Mouse (Mus musculus): Measurements from ENCODE around the gene Limch1. TPM values are rescaled to one million over a fixed set of nuclear protein-coding genes. Genes with fewer than 3 reads are reported as not detected.
A peak's percentile ranks its signal among the peaks of the same experiment; 100 is the strongest.

Limch1 gene
- total and polyA plus RNA-seq, 2 experiments = 0.13 to 0.55 TPM

GRCm38 (mm10) chr5:66918316-66919305 lies 173.0 kb downstream of the Limch1 start:
- H3K4me1 ChIP-seq (ENCODE audit: control insufficient read depth, insufficient read depth, low read length) = no peaks in the 10 kb centered on the region; the same call in 1 of the 2 replicates
- H3K27me3 ChIP-seq (ENCODE audit: control insufficient read depth, insufficient read depth, low read length) = no peaks in the 10 kb centered on the region
- no peak overlapping the region for H3K4me3 ChIP-seq (ENCODE audit: insufficient read depth, low read depth, low read length)
- no peak overlapping the region for H3K9ac ChIP-seq (ENCODE audit: low read depth, low read length)
- H3K36me3 ChIP-seq (ENCODE audit: control insufficient read depth, insufficient read depth, low read length) = no peaks in the 10 kb centered on the region
- no peak for TF ChIP-seq CTCF (IDR thresholded peaks at IDR 0.05; ENCODE audit: low read depth, low read length)
- TF ChIP-seq POLR2A (IDR thresholded peaks at IDR 0.05; ENCODE audit: extremely low read depth, insufficient read depth, low read length) = no peak
- H3K27ac ChIP-seq (replicated peaks; ENCODE audit: insufficient read depth, low read depth, low read length) = no peak overlapping the region
- H3K79me2 ChIP-seq (ENCODE audit: control insufficient read depth, insufficient read depth, low read length) = no peaks in the 10 kb centered on the region
- 83% methylated on average over 11 of the region's 11 CpGs for WGBS
- DNase-seq (ENCODE audit: extremely low read depth, low read depth, low spot score) = no peak

GRCm38 (mm10) chr5:66922582-66922981 lies 177.0 kb downstream of the Limch1 start:
- TF ChIP-seq POLR2A (IDR thresholded peaks at IDR 0.05; ENCODE audit: extremely low read depth, insufficient read depth, low read length) = no peak
- no peak for TF ChIP-seq CTCF (IDR thresholded peaks at IDR 0.05; ENCODE audit: low read depth, low read length)
- no peaks in the 10 kb centered on the region for H3K79me2 ChIP-seq (ENCODE audit: control insufficient read depth, insufficient read depth, low read length)
- no peak overlapping the region for H3K4me3 ChIP-seq (ENCODE audit: insufficient read depth, low read depth, low read length)
- 49% methylated on average over 5 of the region's 5 CpGs for WGBS
- no peak overlapping the region for H3K27ac ChIP-seq (replicated peaks; ENCODE audit: insufficient read depth, low read depth, low read length)
- H3K36me3 ChIP-seq (ENCODE audit: control insufficient read depth, insufficient read depth, low read length) = no peaks in the 10 kb centered on the region
- no peaks in the 10 kb centered on the region; the same call in 1 of the 2 replicates for H3K4me1 ChIP-seq (ENCODE audit: control insufficient read depth, insufficient read depth, low read length)
- peak; percentile 40 for DNase-seq (ENCODE audit: extremely low read depth, low read depth, low spot score)
- H3K9ac ChIP-seq (ENCODE audit: low read depth, low read length) = no peak overlapping the region
- H3K27me3 ChIP-seq (ENCODE audit: control insufficient read depth, insufficient read depth, low read length) = no peaks in the 10 kb centered on the region

GRCm38 (mm10) chr5:66929291-66929690 lies 183.7 kb downstream of the Limch1 start:
- Histone ChIP-seq H3K9ac (ENCODE audit: low read depth, low read length) (no peak overlapping the region), H3K27me3 (ENCODE audit: control insufficient read depth, insufficient read depth, low read length) (no peaks in the 10 kb centered on the region), H3K4me1 (ENCODE audit: control insufficient read depth, insufficient read depth, low read length) (no peaks in the 10 kb centered on the region), H3K4me3 (ENCODE audit: insufficient read depth, low read depth, low read length) (no peak overlapping the region), H3K36me3 (ENCODE audit: control insufficient read depth, insufficient read depth, low read length) (no peaks in the 10 kb centered on the region), H3K27ac (replicated peaks; ENCODE audit: insufficient read depth, low read depth, low read length) (no peak overlapping the region), H3K79me2 (ENCODE audit: control insufficient read depth, insufficient read depth, low read length) (no peaks in the 10 kb centered on the region)
- 79% methylated on average over 6 of the region's 6 CpGs for WGBS
- no peak for TF ChIP-seq POLR2A (IDR thresholded peaks at IDR 0.05; ENCODE audit: extremely low read depth, insufficient read depth, low read length)
- no peak for TF ChIP-seq CTCF (IDR thresholded peaks at IDR 0.05; ENCODE audit: low read depth, low read length)
- no peak for DNase-seq (ENCODE audit: extremely low read depth, low read depth, low spot score)

GRCm38 (mm10) chr5:66933134-66933804 lies 187.6 kb downstream of the Limch1 start:
- 85% methylated on average over 10 of the region's 10 CpGs for WGBS
- Histone ChIP-seq H3K27ac (replicated peaks; ENCODE audit: insufficient read depth, low read depth, low read length) (no peak overlapping the region), H3K4me1 (ENCODE audit: control insufficient read depth, insufficient read depth, low read length) (no peaks in the 10 kb centered on the region), H3K4me3 (ENCODE audit: insufficient read depth, low read depth, low read length) (no peak overlapping the region), H3K9ac (ENCODE audit: low read depth, low read length) (no peak overlapping the region), H3K36me3 (ENCODE audit: control insufficient read depth, insufficient read depth, low read length) (no peaks in the 10 kb centered on the region), H3K79me2 (ENCODE audit: control insufficient read depth, insufficient read depth, low read length) (no peaks in the 10 kb centered on the region), H3K27me3 (ENCODE audit: control insufficient read depth, insufficient read depth, low read length) (no peaks in the 10 kb centered on the region)
- TF ChIP-seq POLR2A (IDR thresholded peaks at IDR 0.05; ENCODE audit: extremely low read depth, insufficient read depth, low read length) (no peak), CTCF (IDR thresholded peaks at IDR 0.05; ENCODE audit: low read depth, low read length) (no peak)
- no peak for DNase-seq (ENCODE audit: extremely low read depth, low read depth, low spot score)

GRCm38 (mm10) chr5:66934585-66934984 lies 189.0 kb downstream of the Limch1 start:
- Histone ChIP-seq H3K79me2 (ENCODE audit: control insufficient read depth, insufficient read depth, low read length) (no peaks in the 10 kb centered on the region), H3K9ac (ENCODE audit: low read depth, low read length) (no peak overlapping the region), H3K4me3 (ENCODE audit: insufficient read depth, low read depth, low read length) (no peak overlapping the region), H3K4me1 (ENCODE audit: control insufficient read depth, insufficient read depth, low read length) (no peaks in the 10 kb centered on the region), H3K27me3 (ENCODE audit: control insufficient read depth, insufficient read depth, low read length) (no peaks in the 10 kb centered on the region), H3K36me3 (ENCODE audit: control insufficient read depth, insufficient read depth, low read length) (no peaks in the 10 kb centered on the region), H3K27ac (replicated peaks; ENCODE audit: insufficient read depth, low read depth, low read length) (no peak overlapping the region)
- TF ChIP-seq POLR2A (IDR thresholded peaks at IDR 0.05; ENCODE audit: extremely low read depth, insufficient read depth, low read length) (no peak), CTCF (IDR thresholded peaks at IDR 0.05; ENCODE audit: low read depth, low read length) (no peak)
- 76% methylated on average over 3 of the region's 3 CpGs for WGBS
- no peak for DNase-seq (ENCODE audit: extremely low read depth, low read depth, low spot score)
